Mouse (Mus musculus) heart, embryonic 15.5 days (tissue): ENCODE measurements around the gene Pus3. TPM values are rescaled to one million over a fixed set of nuclear protein-coding genes. Genes with fewer than 3 reads are reported as not detected.
"Not testable (repeated sequence)": the region's sequence is repeated elsewhere in the genome, so short reads cannot be mapped to it uniquely, and the experiment has no call there.

Experiments
- ATAC-seq: fragments of 200-750 bp; cut with Nextera tagmentation; replicated peaks from 2 replicates; pipeline ENCODE4 v1.8.0; 2017; ENCODE audit warnings: low read depth, moderate TSS enrichment; ENCODE audit not compliant: insufficient number of reproducible peaks, insufficient read depth, low FRiP score
- H3K27ac ChIP-seq: fragments of 300-500 bp; sonication (generic); 2 replicates; pipeline ENCODE4 v1.5.1; 2015; ENCODE audit warnings: mild to moderate bottlenecking, inconsistent platforms
- H3K27me3 ChIP-seq: fragments of 300-500 bp; sonication (generic); 2 replicates; pipeline ENCODE4 v1.6.1; 2015; ENCODE audit warnings: inconsistent platforms
- H3K36me3 ChIP-seq: fragments of 300-500 bp; sonication (generic); 2 replicates; pipeline ENCODE4 v1.6.1; 2015; ENCODE audit warnings: mild to moderate bottlenecking, inconsistent platforms
- H3K4me1 ChIP-seq: fragments of 300-500 bp; sonication (generic); replicated peaks from 2 replicates; pipeline ENCODE4 v1.6.1; 2015; ENCODE audit warnings: inconsistent platforms
- H3K4me2 ChIP-seq: fragments of 300-500 bp; sonication (generic); 2 replicates; pipeline ENCODE4 v1.6.1; 2015; ENCODE audit warnings: inconsistent platforms, mild to moderate bottlenecking, moderate library complexity
- H3K4me3 ChIP-seq: fragments of 300-500 bp; sonication (generic); 2 replicates; pipeline ENCODE4 v1.5.1; 2015; ENCODE audit warnings: mild to moderate bottlenecking, inconsistent platforms
- H3K9ac ChIP-seq: fragments of 300-500 bp; sonication (generic); 2 replicates; pipeline ENCODE4 v1.6.1; 2015; ENCODE audit warnings: mild to moderate bottlenecking, inconsistent platforms
- H3K9me3 ChIP-seq: fragments of 300-500 bp; sonication (generic); replicated peaks from 2 replicates; pipeline ENCODE4 v1.6.1; 2016; ENCODE audit warnings: inconsistent platforms
- WGBS: fragments of 180-500 bp; shearing (Covaris S2); methylation state at CpG from one replicate; pipeline ENCODE4 v1.1.7; 2015; ENCODE audit warnings: mixed read lengths; 5-methylcytosine and 5-hydroxymethylcytosine counted together
- polyA plus RNA-seq: library from polyadenylated mRNA; unstranded; fragments of >200 nt; fragmentation: Nextera tagmentation; extraction: Ambion mirVana; gene quantifications from 2 replicates; pipeline ENCODE4 v1.2.1, GENCODE M21; 2015

Gene Pus3
- polyA plus RNA-seq, 1 experiment from 2014 or later: 11.1 TPM

DNA sequence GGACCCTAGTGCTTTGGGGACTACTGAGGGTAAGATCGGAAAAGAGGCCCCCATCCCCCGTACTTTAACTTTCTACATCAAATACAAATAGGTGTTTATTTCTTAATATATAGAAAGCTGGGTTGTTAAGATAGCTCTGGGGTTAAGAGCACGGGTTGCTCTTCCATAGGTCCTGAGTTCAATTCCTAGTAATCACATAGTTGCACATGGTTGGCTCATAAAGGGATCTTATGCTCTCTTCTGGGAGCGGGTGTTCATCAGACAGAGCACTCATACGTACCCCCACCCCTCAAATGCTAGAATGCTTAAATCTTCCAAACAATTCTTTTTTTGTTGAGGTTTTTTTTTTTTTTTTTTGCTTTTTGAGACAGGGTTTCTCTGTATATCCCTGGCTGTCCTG is 12.3 kb downstream of the Pus3 start:
- no peak for ATAC-seq
- Histone ChIP-seq H3K27me3 (peaks cover 12% of the 10 kb centered on the region), H3K9ac (peak overlapping the region; percentile 68), H3K27ac (peak overlapping the region; percentile 92; the same call in 1 of the 2 replicates), H3K4me2 (peak overlapping the region; percentile 57), H3K4me1 (peaks cover 22% of the 10 kb centered on the region), H3K36me3 (peaks cover 22% of the 10 kb centered on the region), H3K4me3 (peak overlapping the region; percentile 74), H3K9me3 (no peaks in the 10 kb centered on the region)
- 9% methylated on average over 5 of the region's 5 CpGs for WGBS

DNA sequence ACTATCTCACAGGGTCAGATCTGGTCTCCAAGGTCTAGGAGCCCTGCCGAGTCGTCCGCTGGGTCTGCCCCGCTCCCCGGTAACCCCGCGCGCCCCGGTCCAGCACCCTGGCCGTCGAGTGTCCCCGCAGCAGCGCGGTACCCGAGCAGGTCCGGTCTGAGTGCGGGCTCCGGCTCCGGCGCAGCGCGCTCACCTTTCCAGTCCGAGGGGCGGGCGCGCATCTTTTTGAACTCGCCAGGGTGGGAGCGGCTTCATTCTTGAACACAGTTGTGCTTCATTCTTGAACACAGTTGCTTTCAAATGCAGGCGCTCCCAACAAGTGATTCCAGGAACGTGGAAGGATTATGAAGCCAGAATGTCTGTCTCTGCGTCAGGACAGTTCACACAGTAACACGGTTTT is 16.0 kb downstream of the Pus3 start:
- H3K36me3 ChIP-seq: no peaks in the 10 kb centered on the region
- no peak overlapping the region for H3K27ac ChIP-seq
- no peaks in the 10 kb centered on the region for H3K9me3 ChIP-seq
- H3K27me3 ChIP-seq: peaks cover 15% of the 10 kb centered on the region
- peaks cover 8% of the 10 kb centered on the region for H3K4me1 ChIP-seq
- no peak overlapping the region; the same call in 1 of the 2 replicates for H3K9ac ChIP-seq
- no peak for ATAC-seq
- peak overlapping the region; percentile 70 for H3K4me2 ChIP-seq
- peak overlapping the region; percentile 43 for H3K4me3 ChIP-seq
- WGBS: 5% methylated on average over 32 of the region's 32 CpGs

DNA sequence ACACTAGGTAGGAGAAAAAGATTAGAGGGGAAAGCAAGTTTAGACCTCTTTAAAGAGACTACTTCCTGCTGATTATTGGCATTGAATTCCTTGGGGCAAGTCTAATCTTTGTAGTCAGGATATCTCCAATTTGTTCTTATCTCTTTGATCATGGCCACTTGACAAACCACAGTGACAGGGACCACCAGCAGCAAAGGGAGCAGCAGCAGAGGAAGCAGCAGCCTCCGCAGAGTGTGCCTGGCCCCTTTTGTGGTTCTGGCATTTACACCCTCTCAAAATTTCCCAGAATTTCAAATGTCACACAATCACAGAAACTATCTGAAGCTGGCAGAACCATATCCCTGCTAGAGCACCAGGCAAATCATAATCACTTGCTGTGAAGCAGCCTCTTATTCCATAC is 29.3 kb downstream of the Pus3 start:
- H3K9ac ChIP-seq: no peak overlapping the region
- WGBS: 28% methylated on average over 1 of the region's 1 CpGs
- no peaks in the 10 kb centered on the region for H3K36me3 ChIP-seq
- no peaks in the 10 kb centered on the region for H3K9me3 ChIP-seq
- no peak overlapping the region for H3K27ac ChIP-seq
- H3K4me1 ChIP-seq: no peaks in the 10 kb centered on the region
- ATAC-seq: no peak
- H3K4me2 ChIP-seq: no peak overlapping the region
- H3K4me3 ChIP-seq: no peak overlapping the region
- no peaks in the 10 kb centered on the region for H3K27me3 ChIP-seq

DNA sequence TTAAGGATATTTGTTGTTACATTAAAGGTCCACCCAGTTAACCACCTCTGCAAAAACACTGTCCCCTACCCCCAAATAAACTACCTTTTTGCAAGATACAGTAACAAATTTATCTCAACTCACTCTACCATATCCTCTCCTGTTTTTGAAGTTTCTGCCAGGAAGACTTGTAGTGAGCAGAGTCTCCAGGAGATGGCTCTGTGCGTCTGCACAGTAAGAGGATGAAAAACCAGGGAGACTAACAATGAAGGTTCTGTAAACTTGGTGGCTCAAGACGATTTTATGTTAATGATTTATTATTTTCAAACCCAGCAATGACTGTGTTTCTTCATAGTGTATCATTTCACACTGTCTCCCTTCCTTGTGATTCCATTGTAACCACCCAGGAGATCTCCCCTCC is 34.5 kb downstream of the Pus3 start:
- Histone ChIP-seq H3K9me3 (no peaks in the 10 kb centered on the region), H3K27me3 (no peaks in the 10 kb centered on the region), H3K4me3 (no peak overlapping the region), H3K4me2 (no peak overlapping the region), H3K9ac (no peak overlapping the region), H3K4me1 (no peaks in the 10 kb centered on the region), H3K27ac (no peak overlapping the region), H3K36me3 (no peaks in the 10 kb centered on the region)
- ATAC-seq: no peak
- WGBS: 11% methylated on average over 2 of the region's 2 CpGs

GRCm38 (mm10) chr9:35607647-35608405 is 49.4 kb downstream of the Pus3 start:
- Histone ChIP-seq H3K27me3 (no peaks in the 10 kb centered on the region), H3K4me2 (no peak overlapping the region), H3K4me3 (no peak overlapping the region), H3K9ac (no peak overlapping the region), H3K36me3 (no peaks in the 10 kb centered on the region), H3K9me3 (no peaks in the 10 kb centered on the region; the same call in 1 of the 2 replicates), H3K27ac (no peak overlapping the region), H3K4me1 (no peaks in the 10 kb centered on the region)
- WGBS: 59% methylated on average over 8 of the region's 8 CpGs
- no peak for ATAC-seq

GRCm38 (mm10) chr9:35611841-35612240 is 53.4 kb downstream of the Pus3 start, which contains the start of gene Pate4:
Gene Pate4 (minus strand): TSS chr9:35611941.
- no peak within 1 kb of the TSS for H3K27ac ChIP-seq
- no peak for ATAC-seq
- no peak within 1 kb of the TSS for H3K4me2 ChIP-seq
- no peaks in the 10 kb centered on the region for H3K9me3 ChIP-seq
- no peaks in the 10 kb centered on the region for H3K27me3 ChIP-seq
- no peaks in the 10 kb centered on the region for H3K36me3 ChIP-seq
- H3K9ac ChIP-seq: no peak within 1 kb of the TSS
- 88% methylated on average over 1 of the region's 1 CpGs for WGBS
- H3K4me3 ChIP-seq: no peak within 1 kb of the TSS
- no peaks in the 10 kb centered on the region for H3K4me1 ChIP-seq

- Histone ChIP-seq H3K27ac (no peak overlapping the region), H3K9me3 (no peaks in the 10 kb centered on the region), H3K27me3 (no peaks in the 10 kb centered on the region), H3K4me3 (no peak overlapping the region), H3K4me1 (no peaks in the 10 kb centered on the region), H3K9ac (no peak overlapping the region), H3K4me2 (no peak overlapping the region), H3K36me3 (no peaks in the 10 kb centered on the region)
- WGBS: 22% methylated on average over 2 of the region's 2 CpGs
- ATAC-seq: no peak
Observed at GRCm38 (mm10) chr9:35614005-35614404, 55.6 kb downstream of the Pus3 start.

DNA sequence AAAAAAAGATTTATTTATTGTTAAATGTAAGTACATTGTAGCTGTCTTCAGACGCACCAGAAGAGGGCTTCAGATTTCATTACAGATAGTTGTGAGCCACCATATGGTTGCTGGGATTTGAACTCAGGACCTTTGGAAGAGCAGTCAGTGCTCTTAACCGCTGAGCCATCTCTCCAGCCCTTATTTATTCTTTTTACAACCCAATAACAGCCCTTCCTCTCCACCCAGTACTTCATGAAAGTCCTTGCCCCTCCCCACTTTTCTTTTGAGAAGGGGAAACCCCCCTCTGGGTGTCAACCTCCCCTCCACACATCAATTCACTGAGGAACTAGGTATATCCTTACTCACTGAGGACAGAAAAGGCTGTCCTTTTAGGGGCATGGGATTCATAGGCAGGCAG is 58.4 kb downstream of the Pus3 start:
- H3K4me3 ChIP-seq, ATAC-seq, H3K27ac ChIP-seq, H3K36me3 ChIP-seq, H3K4me2 ChIP-seq, H3K9me3 ChIP-seq, H3K27me3 ChIP-seq, H3K4me1 ChIP-seq, H3K9ac ChIP-seq: not testable (repeated sequence)
- WGBS: 71% methylated on average over 2 of the region's 2 CpGs

Other genes starting within 250 kb of the Pus3 start
- gene Cdon, start 137.5 kb upstream of the Pus3 start, polyA plus RNA-seq: 6.8 and 7.5 TPM in 2 replicates
- not detected in 2 replicates for gene Gm1113, start 40.3 kb upstream of the Pus3 start, polyA plus RNA-seq
- 0.69 and 0.91 TPM in 2 replicates for gene Ddx25, start 67 bp upstream of the Pus3 start, polyA plus RNA-seq
- 0.23 and 0.39 TPM in 2 replicates for gene Pate2, start 11.7 kb downstream of the Pus3 start, polyA plus RNA-seq
- 13.6 and 15.3 TPM in 2 replicates for gene Hyls1, start 11.8 kb downstream of the Pus3 start, polyA plus RNA-seq
- gene Pate4, start 53.3 kb downstream of the Pus3 start, polyA plus RNA-seq: not detected in 2 replicates
- gene Pate3, start 89.6 kb downstream of the Pus3 start, polyA plus RNA-seq: not detected in 2 replicates
- gene Pate1, start 128.8 kb downstream of the Pus3 start, polyA plus RNA-seq: not detected in 2 replicates
- not detected in 2 replicates for gene Gm17677, start 182.5 kb downstream of the Pus3 start, polyA plus RNA-seq
- gene Gm17727, start 219.5 kb downstream of the Pus3 start, polyA plus RNA-seq: not detected in 2 replicates
- not detected in 2 replicates for gene Gm27235, start 231.5 kb downstream of the Pus3 start, polyA plus RNA-seq
- gene D730048I06Rik, start 231.5 kb downstream of the Pus3 start, polyA plus RNA-seq: not detected in 2 replicates